Mouse (Mus musculus) cortical plate, adult 2 months (tissue): ENCODE results near the gene Nos2.

Experiments used
- CTCF ChIP-seq: fragments of 200-500 bp; IDR thresholded peaks from 2 replicates; pipeline ENCODE4 v1.5.1; 2011; ENCODE audit warnings: mild to moderate bottlenecking, control low read depth, low read length; ENCODE audit not compliant: insufficient read depth; ENCODE audit errors: extremely low read depth
- POLR2A ChIP-seq: fragments of 200-500 bp; IDR thresholded peaks from 2 replicates; pipeline ENCODE4 v1.6.1; 2011; ENCODE audit warnings: mild to moderate bottlenecking, low read length, control low read depth; ENCODE audit not compliant: insufficient read depth; ENCODE audit errors: extremely low read depth

GRCm38 (mm10) chr11:79005578-79006394, 85.2 kb downstream of the Nos2 start:
- no peak for TF ChIP-seq CTCF
- no peak for TF ChIP-seq POLR2A
